Mouse (Mus musculus) gastrocnemius, postnatal 14 days (tissue): ENCODE results near the gene Slc9a9. TPM values are rescaled to one million over a fixed set of nuclear protein-coding genes. Genes with fewer than 3 reads are reported as not detected.
"Not testable (repeated sequence)": the region's sequence is repeated elsewhere in the genome, so short reads cannot be mapped to it uniquely, and the experiment has no call there.

Experiments
- DNase-seq: peaks from one replicate; pipeline ENCODE4 v3.0.0; 2021; ENCODE audit warnings: mixed read lengths
- intact Hi-C: fragments of 180-260 bp; cut with DNase I; formaldehyde crosslinking; loops from one replicate; pipeline ENCODE4 v1.15.1; 2025; ENCODE audit warnings: low total_unique reads
- long read RNA-seq, 2 experiments: library from polyadenylated mRNA; stranded (forward); transcript quantifications; one replicate each; pipeline ENCODE4 v2.0.0; 2021
- total RNA-seq, 2 experiments: library from RNA; stranded (reverse); gene quantifications; 2 replicates each; pipeline ENCODE4 v1.2.3; 2021

The Slc9a9 gene
- 1 to 10 TPM; 2.5 to 3.1 TPM for total RNA-seq
- long read RNA-seq, experiment 1, partial matches to known transcripts, result 0 of 3 reads
- long read RNA-seq, experiment 1, other reads (novel, unspliced or antisense), result 0 of 3 reads
- long read RNA-seq, experiment 2, partial matches to known transcripts, result 0 of 3 reads
- long read RNA-seq, experiment 2, other reads (novel, unspliced or antisense), result 1 of 3 reads

DNA sequence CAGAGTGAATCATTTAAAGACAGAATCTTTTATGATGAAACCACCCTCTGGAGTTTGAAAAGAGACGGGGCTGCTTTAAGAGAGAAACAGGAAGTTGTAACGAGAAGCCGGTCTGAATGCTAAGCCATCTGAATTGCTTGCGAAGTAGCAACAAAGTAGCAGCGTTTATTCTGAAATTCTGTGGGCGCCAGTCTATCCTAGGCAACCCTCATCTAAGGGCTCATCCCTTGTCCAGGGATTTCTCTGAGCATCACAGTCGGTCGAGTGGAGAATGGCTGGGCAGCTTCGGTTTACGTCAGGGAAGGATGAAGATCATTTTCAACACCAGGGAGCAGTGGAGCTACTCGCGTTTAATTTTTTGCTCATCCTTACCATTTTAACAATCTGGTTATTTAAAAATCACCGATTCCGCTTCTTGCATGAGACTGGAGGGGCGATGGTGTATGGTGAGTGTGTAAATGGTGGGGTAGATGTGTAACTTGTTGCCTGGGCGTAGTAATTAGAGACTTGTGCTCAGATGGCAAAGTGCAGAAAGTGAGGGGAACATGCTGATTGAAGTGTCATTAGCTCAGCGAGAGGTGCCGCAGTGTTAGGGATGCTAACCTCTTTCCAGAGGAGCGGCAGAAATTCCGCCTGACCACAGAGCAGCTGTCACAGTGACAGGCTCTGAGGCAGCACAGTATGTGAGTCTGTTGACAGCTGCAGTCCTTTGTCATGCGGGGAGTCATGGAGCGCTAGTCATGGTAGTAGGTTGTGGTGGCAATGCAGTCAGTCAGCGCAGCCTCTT, at the start of gene Slc9a9:
Gene Slc9a9, plus strand, starts transcription at position 119 of the 787 bp plus-strand sequence.
- intact Hi-C loops, result no loop called here
- DNase-seq, result peak; percentile 28

DNA sequence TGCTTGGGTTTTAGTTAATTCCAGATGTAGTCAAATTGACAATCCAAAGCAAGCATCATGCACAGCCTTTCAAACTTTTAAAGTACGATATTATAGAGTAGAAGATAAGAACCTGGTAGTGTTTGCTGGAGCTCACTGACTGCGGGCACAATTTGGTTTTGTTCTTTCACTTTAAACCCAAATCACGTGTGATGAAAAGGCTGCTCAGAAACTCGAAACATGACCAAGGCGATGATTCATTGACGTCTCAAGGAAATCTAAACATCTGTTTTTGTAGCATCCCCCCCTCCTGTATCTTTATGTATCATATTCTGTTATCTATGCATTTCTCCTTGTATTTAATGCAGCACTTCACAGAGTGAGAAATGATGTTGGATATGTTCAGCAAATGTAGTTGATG, 49.4 kb upstream of the Slc9a9 start:
- intact Hi-C loops, result no loop called here

DNA sequence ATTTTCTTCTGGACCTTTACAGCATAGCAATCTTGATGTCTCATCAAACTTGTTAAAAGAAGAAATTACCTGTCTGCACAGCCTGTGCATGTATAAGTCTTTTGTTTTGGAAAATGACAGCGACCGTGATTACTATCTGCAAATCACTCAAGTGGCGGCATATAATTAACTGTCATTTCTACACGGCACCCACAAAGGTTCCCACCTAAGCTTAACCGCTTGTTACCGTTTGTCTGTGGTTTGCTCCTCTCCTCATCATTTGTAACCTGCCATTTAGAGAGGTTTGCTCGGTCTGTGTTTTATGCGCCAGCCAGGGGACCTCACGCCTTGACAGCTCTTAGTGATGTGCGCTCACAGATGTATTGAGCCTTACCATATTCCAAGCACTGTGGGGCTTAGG, 48.9 kb upstream of the Slc9a9 start:
- DNase-seq, result no peak
- intact Hi-C loops, result no loop called here

More for the DNA sequence above, 49.4 kb upstream of the Slc9a9 start:
- no peak for DNase-seq

DNA sequence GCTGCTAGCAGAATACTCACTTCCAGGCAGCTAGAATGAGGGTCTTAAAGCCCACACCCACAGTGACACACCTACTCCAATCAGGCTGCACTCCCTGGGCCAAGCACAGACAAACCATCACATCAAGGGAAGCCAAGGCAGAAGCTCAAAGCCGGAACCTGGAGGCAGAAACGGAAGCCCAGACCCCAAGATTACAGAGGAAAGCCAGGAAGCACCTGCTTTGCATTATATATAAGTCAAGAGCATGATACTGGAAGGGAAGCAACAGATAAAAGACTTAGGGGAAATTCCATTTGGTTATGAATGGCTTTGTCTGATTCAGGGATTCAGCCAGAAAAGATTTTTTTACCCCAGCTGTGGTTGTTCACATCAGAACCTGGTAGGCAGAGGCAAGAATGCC, 47.8 kb upstream of the Slc9a9 start:
- no peak for DNase-seq
- intact Hi-C loops, result no loop called here

DNA sequence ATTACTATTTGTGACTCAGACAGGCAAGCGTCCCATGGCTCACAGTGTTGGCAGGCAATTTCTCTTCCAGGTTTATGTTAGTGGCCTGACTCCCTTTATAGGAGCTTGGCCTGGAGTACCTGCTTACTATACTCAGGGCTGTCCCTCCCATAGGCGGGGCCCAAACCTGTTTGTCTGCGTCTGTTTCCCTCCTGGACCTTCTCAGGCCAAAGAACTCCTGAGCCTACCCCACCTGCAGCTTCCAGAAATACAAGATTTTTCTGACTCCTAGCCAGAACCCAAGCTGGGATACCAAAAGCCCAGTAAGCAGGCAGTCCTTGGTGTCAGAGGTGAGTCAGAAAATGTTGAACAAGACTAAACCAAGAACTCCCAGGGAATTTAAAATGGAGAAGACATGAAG, 43.0 kb upstream of the Slc9a9 start:
- no peak for DNase-seq
- intact Hi-C loops, result no loop called here

DNA sequence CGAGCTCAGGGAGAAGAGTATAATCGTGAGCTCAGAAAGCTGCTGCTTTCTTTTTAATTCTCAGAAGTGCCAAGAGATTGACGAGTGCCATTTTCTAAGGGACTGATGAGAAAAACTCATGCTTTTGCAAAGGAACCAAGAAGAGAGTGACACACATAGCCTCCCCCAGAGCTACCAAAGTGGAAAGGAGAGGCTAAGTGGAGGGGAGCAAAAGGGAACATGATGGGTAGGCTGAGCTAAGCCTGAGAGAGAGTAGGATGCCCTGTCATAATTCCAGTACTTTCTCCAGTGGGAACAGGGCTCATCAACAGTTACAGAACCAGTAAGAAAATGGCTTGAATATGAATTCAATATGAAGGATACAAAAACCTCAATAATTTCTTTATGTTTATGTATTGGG, 40.8 kb upstream of the Slc9a9 start:
- intact Hi-C loops, result no loop called here
- no peak for DNase-seq

DNA sequence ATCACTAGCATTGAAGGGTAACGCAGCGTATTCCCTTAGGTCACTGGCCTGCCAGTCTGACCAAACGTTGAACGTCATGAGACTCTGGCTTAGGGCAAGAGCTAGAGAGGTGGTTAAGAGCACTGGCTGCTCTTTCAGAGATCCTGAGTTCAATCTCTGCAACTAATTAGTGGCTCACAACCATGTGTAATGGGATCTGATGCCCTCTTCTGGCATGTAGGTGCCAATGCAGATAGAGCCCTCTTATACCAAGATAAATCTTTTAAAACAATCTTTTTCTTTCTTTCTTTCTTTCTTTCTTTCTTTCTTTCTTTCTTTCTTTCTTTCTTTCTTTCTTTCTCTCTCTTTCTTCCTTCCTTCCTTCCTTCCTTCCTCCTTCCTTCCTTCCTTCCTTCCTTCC, 35.4 kb upstream of the Slc9a9 start:
- DNase-seq, intact Hi-C loops: not testable (repeated sequence)

DNA sequence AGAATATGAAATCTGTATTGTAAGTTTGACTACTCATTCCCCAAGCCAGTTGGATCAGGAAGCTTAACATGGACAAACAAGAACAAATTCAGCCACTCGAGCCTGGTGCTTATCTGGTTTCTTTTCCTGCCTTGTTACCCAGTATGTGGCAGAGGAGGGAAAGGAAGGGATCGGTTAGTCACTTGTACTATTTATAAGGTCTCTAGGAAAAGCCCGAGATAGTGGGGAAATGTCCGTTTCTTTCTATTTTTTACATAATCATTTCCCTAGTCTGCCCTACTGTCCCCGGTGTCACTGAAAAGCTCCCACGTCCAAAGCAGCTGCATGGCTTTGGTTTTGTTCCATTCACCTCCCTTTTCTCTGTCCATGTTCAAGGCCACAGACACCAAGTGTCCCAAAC, 24.1 kb upstream of the Slc9a9 start:
- intact Hi-C loops, result no loop called here
- no peak for DNase-seq

DNA sequence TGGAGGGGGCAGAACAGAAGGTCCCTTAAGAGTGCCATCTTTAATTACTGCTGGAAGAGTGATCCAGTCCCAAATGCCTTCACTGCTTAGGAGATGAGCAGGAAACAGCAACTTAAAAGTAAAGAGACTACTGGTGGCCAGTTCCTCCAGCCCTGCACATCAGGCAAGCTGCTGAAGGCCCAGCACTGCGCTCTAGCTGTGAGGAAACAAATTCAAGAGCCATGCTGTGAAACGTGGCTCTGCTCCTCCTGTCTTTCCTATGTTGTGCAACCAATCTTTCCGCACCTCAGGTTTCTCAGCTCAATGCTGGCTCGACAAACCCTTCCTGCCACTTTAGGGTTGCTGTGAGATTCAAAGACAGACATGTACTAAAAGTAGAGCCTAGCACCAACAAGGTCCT, 22.3 kb upstream of the Slc9a9 start:
- DNase-seq, result no peak

DNA sequence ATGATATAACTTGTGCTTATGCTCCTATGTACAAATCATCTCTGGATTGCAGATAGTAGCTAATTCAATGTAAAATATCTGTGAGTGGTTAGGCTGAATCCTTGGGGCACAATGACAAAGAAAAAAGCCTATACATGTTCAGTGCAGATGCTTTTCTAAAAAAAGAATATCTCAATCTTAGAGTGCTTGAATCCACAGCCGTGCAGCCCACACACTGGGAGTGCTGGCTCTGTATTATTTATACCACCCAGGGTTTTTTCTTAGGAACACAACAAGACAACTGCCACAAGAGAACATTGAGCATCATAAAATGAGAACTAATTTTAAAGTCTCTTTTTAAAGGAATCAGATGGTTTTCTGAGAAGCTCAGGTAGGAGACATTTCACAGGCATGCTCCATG, 19.7 kb upstream of the Slc9a9 start:
- DNase-seq, result no peak
- intact Hi-C loops, result no loop called here

More for the DNA sequence above, 22.3 kb upstream of the Slc9a9 start:
- intact Hi-C loops, result no loop called here

DNA sequence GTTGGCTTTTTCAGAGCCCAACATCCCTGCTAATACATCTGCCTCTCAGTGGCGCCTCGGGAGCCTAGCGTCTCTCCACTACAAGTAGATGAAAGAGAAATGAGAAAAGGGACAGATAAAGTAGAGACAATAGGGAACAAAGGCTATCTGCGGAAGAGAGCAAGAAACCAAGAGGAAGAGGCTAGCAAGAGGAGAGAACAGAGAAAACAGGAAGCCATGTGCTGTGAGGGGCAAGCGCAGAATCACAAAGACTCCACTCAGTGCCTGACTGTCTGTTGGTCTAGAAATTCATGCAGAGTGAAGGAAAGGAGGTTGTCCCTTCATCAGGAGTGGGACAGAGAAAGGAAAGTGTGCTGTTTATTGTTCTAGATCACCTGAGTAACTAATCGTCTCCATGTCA, 16.5 kb upstream of the Slc9a9 start:
- no peak for DNase-seq
- intact Hi-C loops, result no loop called here

DNA sequence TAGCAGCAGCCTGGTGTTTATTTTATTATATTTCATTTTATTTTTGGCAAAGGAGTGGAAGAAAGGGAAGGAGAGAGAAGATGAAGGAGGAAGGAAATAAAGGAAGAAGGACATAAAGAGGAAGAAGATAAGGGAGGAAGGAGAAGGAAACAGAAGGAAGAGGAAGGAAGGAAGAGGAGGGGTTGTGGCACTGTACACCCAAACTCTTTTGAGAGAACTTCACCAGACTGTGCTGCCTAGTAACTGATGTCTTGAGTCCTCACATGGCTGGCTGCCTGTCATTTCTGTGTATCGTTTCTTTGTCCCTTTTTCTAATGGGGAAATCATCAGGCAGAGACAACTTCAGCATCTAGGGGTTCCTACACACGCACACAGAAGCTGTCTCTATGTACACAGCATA, 15.9 kb upstream of the Slc9a9 start:
- DNase-seq, result no peak
- intact Hi-C loops, result no loop called here

DNA sequence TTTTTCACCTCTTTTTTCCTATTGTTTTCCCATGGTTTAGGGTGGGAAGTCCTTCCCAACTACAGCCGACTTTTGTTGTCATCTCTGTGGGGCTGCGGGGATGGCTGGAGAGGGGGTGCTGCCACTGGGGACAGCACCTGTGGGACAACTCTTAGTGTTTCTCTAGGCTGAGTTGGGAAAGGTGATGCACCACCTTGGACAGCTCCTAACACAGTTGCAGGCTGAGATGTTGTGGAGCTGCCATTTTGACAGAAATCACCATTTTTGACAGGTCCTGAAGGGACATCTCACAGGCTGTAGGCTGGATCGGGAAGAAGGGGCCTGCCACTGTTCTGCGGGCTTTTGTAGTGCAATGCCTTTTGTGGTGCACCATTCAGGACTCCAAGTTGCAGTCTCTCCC, 13.4 kb upstream of the Slc9a9 start:
- no peak for DNase-seq
- intact Hi-C loops, result no loop called here

DNA sequence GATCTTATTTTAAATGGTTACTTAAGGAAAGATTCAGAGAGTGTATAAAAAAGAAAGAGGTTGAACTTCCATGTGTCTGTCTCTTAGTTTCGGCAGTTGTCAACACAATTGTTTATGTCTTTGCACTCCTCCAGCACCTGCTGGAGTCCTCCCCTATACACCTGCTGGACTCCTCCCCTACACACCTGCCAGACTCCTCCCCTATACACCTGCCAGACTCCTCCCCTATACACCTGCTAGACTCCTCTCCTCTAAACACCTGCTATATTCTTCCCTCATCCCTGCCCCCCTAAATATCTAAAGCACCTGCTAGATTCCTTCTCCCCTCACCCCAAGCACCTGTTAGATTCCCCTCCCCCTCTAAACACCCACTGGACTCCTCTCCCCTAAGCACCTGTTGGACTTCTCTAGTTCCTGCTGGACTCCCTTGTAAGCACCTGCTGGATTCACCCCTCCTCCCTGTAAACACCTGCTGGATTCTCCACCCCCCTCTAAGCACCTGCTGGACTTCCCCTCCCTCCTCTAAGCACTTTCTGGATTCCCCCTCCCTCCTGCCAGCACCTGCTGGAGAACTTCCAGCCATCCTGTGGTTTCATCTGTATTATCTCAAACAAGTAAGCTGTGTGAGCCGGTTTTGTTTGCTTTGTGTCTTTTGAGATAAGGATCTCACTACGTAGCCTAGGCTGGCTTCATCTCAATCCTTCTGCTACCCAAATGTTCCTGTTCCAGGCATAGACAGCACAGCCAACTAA, 10.1 kb upstream of the Slc9a9 start:
- DNase-seq, result no peak
- intact Hi-C loops, result no loop called here

DNA sequence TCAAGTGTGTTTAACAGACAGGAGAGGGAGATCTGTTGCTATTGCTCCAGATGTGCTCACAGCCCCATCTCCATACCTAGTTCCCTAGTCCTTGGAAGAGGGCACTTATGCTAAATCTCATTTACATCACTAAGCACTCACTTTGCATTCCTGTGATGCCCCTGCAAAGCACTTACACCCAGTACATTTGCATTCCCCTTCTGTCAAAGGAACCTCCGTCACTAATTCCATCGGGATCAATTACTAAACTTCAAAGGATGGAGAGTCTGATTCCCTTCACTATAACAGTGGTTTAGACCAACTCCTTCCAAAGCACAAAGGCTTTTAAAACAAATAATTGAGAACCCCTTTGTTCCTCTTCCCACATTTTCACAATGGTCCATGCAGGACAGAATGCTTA, 7.9 kb upstream of the Slc9a9 start:
- intact Hi-C loops, result no loop called here
- no peak for DNase-seq

DNA sequence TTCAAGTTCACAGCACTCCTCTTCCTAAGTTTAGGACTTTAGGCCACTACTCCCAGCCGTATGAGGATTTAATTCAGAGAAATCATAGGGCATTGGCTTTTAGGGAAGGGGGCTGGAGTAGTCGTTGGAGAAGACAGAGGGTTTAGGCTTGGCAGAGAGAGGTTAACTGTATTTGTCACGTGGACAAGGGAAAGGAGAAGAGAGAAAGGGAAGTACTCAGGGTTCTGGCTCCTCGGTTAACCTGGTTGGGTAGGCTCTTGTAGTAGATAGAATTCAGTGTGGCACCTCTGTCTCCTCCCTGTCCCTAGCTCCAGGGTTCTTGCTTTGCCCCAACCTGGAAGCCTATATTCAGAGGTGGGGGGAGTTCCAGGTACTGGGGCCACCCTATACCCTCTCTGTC, 4.5 kb upstream of the Slc9a9 start:
- intact Hi-C loops, result no loop called here

DNA sequence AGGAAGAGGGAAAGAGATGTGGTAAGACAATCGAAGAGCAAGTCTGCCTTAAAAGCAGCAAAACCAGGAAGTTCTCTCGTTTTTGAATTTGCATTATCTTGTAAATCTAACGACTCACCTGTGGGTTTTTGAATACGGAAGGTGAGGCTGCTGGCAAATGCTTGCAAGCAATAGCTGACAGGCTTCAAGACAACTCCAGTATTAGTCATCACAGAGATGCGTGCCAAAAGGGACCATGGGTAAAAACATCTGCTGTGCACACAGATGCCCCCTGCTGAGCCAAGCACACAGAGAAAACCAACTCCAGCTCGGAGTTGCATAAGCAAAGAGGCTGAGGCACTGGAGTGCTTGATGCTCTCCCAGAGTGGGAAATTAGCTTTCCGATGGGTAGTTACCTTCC, 1.1 kb upstream of the Slc9a9 start:
- intact Hi-C loops, result no loop called here
- no peak for DNase-seq

More for the DNA sequence above, 4.5 kb upstream of the Slc9a9 start:
- DNase-seq, result no peak

DNA sequence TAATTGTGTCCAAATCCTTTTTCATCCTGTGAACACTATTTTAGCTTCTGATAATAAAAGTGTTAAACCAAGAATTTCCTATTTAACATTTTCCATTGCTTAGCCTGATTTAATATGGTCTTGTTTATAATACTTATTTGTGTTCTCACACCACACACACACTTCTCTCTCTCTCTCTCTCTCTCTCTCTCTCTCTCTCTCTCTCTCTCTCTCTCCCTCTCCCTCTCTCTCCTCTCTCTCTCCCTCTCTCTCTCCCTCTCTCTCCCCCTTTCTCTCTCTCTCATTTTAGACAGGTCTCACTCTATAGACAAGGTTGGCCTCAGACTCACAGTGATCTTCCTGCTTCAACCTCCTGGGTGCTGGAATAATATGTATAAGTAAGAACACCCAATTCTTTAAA, 995 bp downstream of the Slc9a9 start:
- intact Hi-C loops, result no loop called here
- no peak for DNase-seq

DNA sequence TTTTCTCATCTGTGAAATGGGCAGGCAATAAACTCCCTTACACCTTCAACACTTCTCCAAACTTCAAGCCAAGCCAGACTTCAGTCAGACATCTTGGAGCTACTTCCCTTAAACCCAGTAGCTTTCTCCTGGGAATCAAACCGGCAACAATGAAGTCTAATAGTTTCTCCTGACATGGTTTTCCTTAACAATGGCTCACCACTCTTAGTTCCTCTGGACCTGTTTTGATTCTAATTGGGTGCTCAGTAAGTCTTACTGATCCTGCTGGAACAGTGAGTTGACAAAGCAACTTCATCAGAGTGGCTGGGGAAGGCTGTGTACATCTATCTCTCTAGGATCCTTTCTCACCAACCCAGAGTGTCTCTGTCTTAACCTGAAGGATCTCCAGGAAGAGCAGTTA, 5.0 kb downstream of the Slc9a9 start:
- DNase-seq, result no peak
- intact Hi-C loops, result no loop called here

DNA sequence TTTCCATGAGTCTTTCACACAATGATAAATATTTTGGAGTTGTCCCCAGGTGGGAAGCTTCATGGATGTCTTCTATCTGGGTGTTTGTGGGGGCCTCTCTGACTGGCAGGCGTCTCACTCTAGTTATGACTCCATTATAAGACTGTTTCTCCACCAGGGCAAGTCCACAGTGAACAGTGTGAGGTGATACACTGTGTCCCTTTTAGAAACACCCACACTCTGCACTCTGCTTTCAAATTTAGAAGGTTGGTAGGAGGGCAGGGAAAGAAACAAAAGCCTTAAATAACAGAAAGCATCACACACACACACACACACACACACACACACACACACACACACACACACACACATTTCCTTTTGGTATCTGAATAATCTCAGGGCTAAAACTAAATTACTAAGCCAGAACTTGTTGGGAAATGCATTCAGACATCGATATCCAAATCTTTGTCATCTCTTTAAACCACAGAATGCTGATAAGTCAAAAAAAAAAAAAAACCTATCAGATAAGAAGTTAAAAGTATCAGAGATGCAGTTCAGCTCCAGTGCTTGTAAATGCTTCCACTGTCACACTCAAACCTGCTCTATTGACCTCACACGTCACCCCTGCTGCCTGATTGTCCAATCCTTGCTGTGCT, 8.4 kb downstream of the Slc9a9 start:
- no peak for DNase-seq
- intact Hi-C loops, result no loop called here
